Mouse (Mus musculus): Measurements from ENCODE around the gene Gm18596.

- no peak for TF ChIP-seq EP300 (IDR thresholded peaks at IDR 0.05; ENCODE audit: insufficient read depth, low read depth, low read length)
- no peak for TF ChIP-seq CTCF (IDR thresholded peaks at IDR 0.05)
- TF ChIP-seq POLR2A (IDR thresholded peaks at IDR 0.05; ENCODE audit: insufficient read depth, low read depth, low read length) = no peak
These were observed 6.5 kb downstream of the Gm18596 start for GRCm38 (mm10) chr10:77735928-77736327.
